Mouse (Mus musculus): ENCODE measurements at regions not wholly inside any gene's neighbourhood (a gene's known extent, or its start where the extent isn't known, plus 50 kb on each side); places are given as distances from the start of the nearest gene placed in this dataset.

DNA sequence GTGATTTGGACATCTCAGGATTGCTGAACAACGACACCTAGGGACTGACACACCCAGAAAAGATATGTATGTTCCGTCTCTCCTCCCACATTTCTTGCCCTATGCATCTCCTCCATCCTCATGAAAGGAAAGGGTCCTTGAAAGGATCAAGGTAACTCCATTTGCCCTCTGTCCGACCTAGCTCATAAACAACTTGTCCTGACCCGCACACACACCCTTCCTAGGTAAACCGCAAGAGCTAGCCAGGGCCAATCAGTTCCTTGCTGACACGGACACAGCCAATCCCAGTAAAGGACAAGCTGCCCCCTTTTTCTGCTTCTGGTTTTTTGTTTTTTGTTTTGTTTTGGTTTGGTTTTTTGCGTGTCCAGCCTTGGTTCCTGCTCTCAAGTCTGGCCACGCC, 118.0 kb downstream of the Atp23 start:
- TF ChIP-seq CTCF (conservative IDR thresholded peaks at IDR 0.05 in 1 of 2, IDR thresholded peaks at IDR 0.05 in 1 of 2; ENCODE audit: low read depth in 2 of 2, low read length in 2 of 2) (no peak), EP300 (IDR thresholded peaks at IDR 0.05; ENCODE audit: low read length) (no peak), POLR2A (IDR thresholded peaks at IDR 0.05; ENCODE audit: low read depth, low read length) (no peak), SMC3 (IDR thresholded peaks at IDR 0.05; ENCODE audit: low read depth, low read length) (no peak), POLR2AphosphoS2 (IDR thresholded peaks at IDR 0.05; ENCODE audit: low read depth, low read length) (no peak), RCOR1 (conservative IDR thresholded peaks at IDR 0.05; ENCODE audit: low read depth, low read length) (no peak), TCF12 (IDR thresholded peaks at IDR 0.05; ENCODE audit: low read depth, low read length) (no peak), ZNF384 (IDR thresholded peaks at IDR 0.05; ENCODE audit: low read depth, low read length) (no peak), HCFC1 (IDR thresholded peaks at IDR 0.05; ENCODE audit: low read depth, low read length) (no peak), MAX (IDR thresholded peaks at IDR 0.05; ENCODE audit: low read length) (no peak), MAFK (IDR thresholded peaks at IDR 0.05; ENCODE audit: insufficient replicate concordance, low read length) (no peak), NRF1 (IDR thresholded peaks at IDR 0.05; ENCODE audit: low read depth, low read length) (no peak)
